Mouse (Mus musculus): Measurements from ENCODE around the gene Zfp13. TPM values are rescaled to one million over a fixed set of nuclear protein-coding genes. Genes with fewer than 3 reads are reported as not detected.

The Zfp13 gene
- 28.4 and 29.4 TPM in 2 replicates for polyA plus RNA-seq (2015; fragmentation: Nextera tagmentation; extraction: Ambion mirVana)

DNA sequence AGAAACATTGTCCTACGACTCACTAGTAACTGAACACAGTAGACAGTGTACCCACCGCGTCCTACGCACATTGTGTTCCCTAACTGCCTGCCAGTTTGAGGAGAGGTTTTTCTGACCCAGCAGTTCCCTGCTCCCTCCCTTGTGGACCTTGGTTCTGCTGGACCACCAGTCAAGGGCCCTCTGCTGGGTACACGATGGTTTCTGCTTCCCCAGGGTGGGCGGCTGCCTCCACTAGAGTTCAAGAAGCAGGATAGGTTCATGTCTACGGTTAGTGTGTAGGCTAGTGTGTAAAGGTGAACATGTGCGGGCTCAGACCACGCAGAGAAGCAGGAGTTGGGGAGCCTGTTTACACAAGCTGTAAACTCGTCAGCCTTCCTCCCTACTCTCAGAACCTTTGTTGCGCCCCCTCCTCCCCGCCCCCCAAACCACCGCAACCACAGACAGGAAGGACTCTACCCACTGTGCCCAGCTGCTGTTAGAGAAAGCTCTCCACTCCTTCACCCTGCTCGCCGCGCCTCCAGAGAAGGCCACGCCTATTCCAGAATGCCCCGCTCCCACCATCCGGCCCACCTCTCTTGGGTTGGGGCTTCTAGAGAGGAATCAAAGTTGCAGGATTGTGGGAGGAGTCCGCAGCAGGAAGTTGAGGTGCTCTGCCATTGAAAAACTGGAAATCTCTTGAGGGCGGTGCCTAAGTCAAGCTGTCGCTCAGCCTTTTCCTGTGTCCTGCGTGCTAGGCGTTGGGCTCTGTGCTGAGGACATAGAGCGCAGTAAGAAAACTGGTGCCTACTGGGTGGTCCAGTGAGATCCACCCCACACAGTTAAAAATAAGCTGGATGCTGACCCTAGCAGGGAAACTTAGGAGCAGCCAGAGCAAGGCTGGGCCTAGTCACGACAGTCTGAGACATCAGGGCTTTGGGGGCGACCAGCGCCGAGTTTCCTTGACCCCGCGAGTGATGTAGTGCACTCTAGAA lies at the start of gene Zfp13:
Gene Zfp13 (minus strand): TSS at position 906 of the 971 bp plus-strand sequence.
- 11% methylated on average over 30 of the region's 31 CpGs for WGBS
- Histone ChIP-seq H3K9ac (ENCODE audit: low read depth, low read length) (peak within 1 kb of the TSS; percentile 39), H3K9me3 (replicated peaks; ENCODE audit: control insufficient read depth, low read length, poor library complexity, severe bottlenecking) (no peaks in the 10 kb centered on the region), H3K4me3 (ENCODE audit: low read depth, low read length) (peak within 1 kb of the TSS; percentile 37), H3K36me3 (ENCODE audit: control insufficient read depth, insufficient read depth, low read length) (no peaks in the 10 kb centered on the region), H3K4me2 (ENCODE audit: low read length) (peak within 1 kb of the TSS; percentile 52), H3K27me3 (ENCODE audit: control insufficient read depth, insufficient read depth, low read depth, low read length) (no peaks in the 10 kb centered on the region), H3K4me1 (ENCODE audit: control insufficient read depth, insufficient read depth, low read length) (peaks cover 3% of the 10 kb centered on the region; the same call in 1 of the 2 replicates), H3K27ac (ENCODE audit: low read length) (peak within 1 kb of the TSS; percentile 56)
- ATAC-seq = peak; percentile 92

DNA sequence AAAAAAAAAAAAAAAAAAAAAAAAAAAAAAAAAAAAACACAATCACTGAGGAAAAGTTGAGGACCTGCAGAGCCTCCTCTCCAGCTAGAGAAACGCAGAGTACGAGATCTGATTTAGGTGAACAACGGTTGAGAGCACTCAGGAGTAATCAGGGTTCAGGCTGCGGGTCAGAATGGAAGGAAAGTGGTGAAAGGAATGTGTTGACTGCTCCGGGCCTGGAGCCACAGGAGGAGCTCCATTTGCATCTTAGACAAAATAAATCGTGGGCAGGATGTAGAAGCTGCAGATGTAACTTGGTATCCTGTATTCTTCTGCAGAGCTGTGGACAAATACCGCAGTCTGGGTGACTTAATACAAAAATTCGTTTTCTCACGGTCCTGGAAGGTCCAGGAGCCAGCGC lies 46.6 kb upstream of the Zfp13 start:
- Histone ChIP-seq H3K27me3 (ENCODE audit: control insufficient read depth, insufficient read depth, low read depth, low read length) (peaks cover 22% of the 10 kb centered on the region), H3K4me1 (ENCODE audit: control insufficient read depth, insufficient read depth, low read length) (peaks cover 6% of the 10 kb centered on the region), H3K9me3 (replicated peaks; ENCODE audit: control insufficient read depth, low read length, poor library complexity, severe bottlenecking) (no peaks in the 10 kb centered on the region), H3K4me3 (ENCODE audit: low read depth, low read length) (no peak overlapping the region), H3K36me3 (ENCODE audit: control insufficient read depth, insufficient read depth, low read length) (no peaks in the 10 kb centered on the region), H3K4me2 (ENCODE audit: low read length) (no peak overlapping the region), H3K27ac (ENCODE audit: low read length) (no peak overlapping the region), H3K9ac (ENCODE audit: low read depth, low read length) (no peak overlapping the region)
- no peak for ATAC-seq
- whole genome bisulfite sequencing = 31% methylated on average over 10 of the region's 10 CpGs

DNA sequence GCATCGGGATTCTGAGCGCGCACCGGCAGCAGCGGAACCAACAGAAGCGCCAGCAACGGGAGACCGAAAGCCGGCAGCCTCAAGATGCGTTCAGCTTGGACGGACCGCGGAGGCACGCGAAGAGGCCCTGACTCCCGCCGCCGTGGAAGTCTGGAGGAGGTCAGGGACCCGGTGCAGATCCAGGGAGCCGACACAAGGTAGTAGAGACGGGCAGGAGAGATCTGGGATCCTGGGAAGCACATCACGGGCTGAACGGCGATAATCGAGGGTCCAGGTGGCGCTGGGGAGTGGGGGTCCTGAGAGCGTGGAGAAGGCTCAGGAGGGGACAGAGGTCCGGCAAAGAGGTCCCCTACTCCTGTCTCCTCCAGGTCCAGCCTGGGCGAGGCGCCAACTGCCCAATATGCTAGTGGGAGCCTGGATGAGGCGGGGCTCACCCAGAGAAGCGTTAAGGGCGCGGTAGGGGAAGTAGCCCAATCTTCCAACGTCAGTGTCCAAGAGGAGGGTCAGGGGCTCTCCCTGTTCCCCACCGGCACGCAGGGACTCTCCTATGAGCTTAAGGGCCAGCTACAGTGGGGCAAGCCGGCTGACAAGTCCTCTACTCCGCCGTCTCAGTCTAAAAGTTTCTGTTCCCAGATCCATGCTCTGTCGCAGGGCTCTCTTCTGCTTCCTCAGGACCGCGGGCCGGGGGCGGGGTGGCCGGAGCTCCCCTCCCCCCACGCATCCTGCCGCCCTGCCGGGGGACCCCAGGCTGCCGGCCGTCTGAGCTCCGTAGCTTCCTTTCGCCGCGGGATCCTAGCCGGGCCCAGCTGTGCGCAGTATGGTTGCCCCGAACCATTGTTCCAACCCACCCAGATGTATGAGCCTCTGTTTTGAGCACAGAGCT lies 45.6 kb upstream of the Zfp13 start, which contains the start of gene Mmp25:
Gene Mmp25 (minus strand): TSS at position 665 of the 883 bp plus-strand sequence.
- Histone ChIP-seq H3K27me3 (ENCODE audit: control insufficient read depth, insufficient read depth, low read depth, low read length) (peaks cover 22% of the 10 kb centered on the region), H3K4me3 (ENCODE audit: low read depth, low read length) (peak within 1 kb of the TSS; percentile 42), H3K9me3 (replicated peaks; ENCODE audit: control insufficient read depth, low read length, poor library complexity, severe bottlenecking) (no peaks in the 10 kb centered on the region), H3K4me2 (ENCODE audit: low read length) (peak within 1 kb of the TSS; percentile 69), H3K27ac (ENCODE audit: low read length) (no peak within 1 kb of the TSS), H3K9ac (ENCODE audit: low read depth, low read length) (peak within 1 kb of the TSS; percentile 53), H3K4me1 (ENCODE audit: control insufficient read depth, insufficient read depth, low read length) (peaks cover 6% of the 10 kb centered on the region), H3K36me3 (ENCODE audit: control insufficient read depth, insufficient read depth, low read length) (no peaks in the 10 kb centered on the region)
- ATAC-seq = no peak
- under 1% methylated on average over 58 of the region's 58 CpGs for WGBS

DNA sequence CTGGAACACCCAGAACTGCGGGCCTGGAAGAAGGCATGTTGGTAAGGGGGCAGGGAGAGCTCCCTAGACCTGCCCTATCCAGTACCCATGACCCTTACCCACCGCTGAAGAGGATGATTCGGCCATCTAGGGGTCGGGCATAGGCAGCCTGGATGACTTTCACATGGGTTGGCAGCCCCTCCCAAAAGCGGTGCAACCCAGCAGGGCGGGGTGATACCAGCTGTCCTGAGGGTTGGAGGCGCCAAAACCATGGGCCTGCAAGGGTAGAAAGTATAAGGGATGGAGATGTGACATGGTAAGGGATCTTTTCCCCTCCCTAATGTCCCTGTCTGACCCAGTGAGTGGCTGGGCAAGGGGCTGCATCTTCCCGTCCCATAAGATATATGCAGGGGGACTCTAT lies 32.0 kb upstream of the Zfp13 start:
- H3K36me3 ChIP-seq (ENCODE audit: control insufficient read depth, insufficient read depth, low read length) = no peaks in the 10 kb centered on the region
- H3K4me3 ChIP-seq (ENCODE audit: low read depth, low read length) = no peak overlapping the region
- 86% methylated on average over 8 of the region's 8 CpGs for WGBS
- H3K9me3 ChIP-seq (replicated peaks; ENCODE audit: control insufficient read depth, low read length, poor library complexity, severe bottlenecking) = no peaks in the 10 kb centered on the region
- no peak overlapping the region for H3K9ac ChIP-seq (ENCODE audit: low read depth, low read length)
- H3K27me3 ChIP-seq (ENCODE audit: control insufficient read depth, insufficient read depth, low read depth, low read length) = no peaks in the 10 kb centered on the region; the same call in 1 of the 2 replicates
- 0 out of 2 replicates have a peak, but pooled peaks cover 5% of the 10 kb centered on the region for H3K4me1 ChIP-seq (ENCODE audit: control insufficient read depth, insufficient read depth, low read length)
- ATAC-seq = no peak
- no peak overlapping the region for H3K27ac ChIP-seq (ENCODE audit: low read length)
- no peak overlapping the region for H3K4me2 ChIP-seq (ENCODE audit: low read length)

DNA sequence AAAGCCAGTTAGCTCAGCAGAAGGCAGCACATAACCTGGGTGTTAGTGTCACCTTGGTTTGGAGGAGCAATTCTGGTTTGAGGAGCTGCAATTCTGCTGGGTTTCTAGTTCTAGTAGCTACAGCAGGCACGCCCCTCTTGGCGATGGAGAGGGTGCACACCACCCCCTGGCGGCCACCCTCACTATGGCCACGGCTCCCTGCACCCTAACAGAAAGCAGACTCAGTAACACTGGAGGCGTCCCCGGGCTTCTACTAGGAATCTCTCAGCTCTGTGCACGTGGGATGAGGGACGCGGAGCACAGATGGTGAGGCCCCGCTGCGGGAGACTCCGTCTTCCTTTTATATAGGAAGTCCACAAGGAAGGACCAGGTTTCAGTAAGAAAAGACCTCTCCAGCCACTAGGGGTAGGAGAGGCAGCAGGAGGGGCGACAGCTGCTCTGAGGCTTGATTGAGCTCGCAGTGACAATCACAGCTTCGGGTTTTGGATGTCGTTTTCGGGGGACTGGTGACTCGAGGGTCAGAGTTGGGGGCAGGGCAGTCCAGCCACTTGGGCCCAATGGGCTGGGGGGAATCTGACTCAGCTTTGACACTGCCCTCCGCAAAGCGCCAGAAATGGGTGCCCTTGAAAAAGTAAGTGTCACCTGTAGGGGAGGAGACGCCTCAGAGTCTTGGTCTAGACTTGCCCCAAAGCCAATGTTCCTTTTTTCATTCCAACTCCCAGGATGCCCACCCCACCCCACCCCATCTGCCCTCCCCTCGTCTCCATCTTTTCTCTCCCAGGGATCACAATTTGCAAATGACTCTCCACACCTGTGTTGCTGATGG lies 31.1 kb upstream of the Zfp13 start:
- 16% methylated on average over 22 of the region's 22 CpGs for WGBS
- Histone ChIP-seq H3K4me2 (ENCODE audit: low read length) (peak overlapping the region; percentile 47), H3K4me3 (ENCODE audit: low read depth, low read length) (no peak overlapping the region), H3K36me3 (ENCODE audit: control insufficient read depth, insufficient read depth, low read length) (no peaks in the 10 kb centered on the region), H3K4me1 (ENCODE audit: control insufficient read depth, insufficient read depth, low read length) (0 out of 2 replicates have a peak, but pooled peaks cover 5% of the 10 kb centered on the region), H3K27ac (ENCODE audit: low read length) (no peak overlapping the region), H3K9ac (ENCODE audit: low read depth, low read length) (peak overlapping the region; percentile 43; the same call in 1 of the 2 replicates), H3K9me3 (replicated peaks; ENCODE audit: control insufficient read depth, low read length, poor library complexity, severe bottlenecking) (no peaks in the 10 kb centered on the region), H3K27me3 (ENCODE audit: control insufficient read depth, insufficient read depth, low read depth, low read length) (no peaks in the 10 kb centered on the region; the same call in 1 of the 2 replicates)
- ATAC-seq = peak; percentile 90

DNA sequence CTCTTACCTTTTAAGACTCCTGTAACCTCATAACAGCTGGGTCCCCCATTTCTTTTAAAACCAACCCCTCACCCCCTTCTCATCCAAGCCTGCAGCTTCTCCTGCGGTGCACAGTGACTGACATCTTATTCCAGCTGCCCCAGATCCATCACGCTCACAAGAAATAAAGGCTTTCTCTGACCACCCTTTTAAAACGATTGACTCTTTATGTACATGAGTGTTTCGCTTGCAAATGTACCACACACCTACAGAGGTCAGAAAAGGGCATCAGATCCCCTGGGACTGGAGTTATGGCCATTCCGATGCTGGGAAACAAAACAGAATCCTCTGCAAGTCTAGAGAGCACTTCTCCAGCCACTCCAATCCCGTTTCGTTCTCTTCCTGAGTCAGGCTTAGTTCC lies 28.5 kb upstream of the Zfp13 start:
- Histone ChIP-seq H3K9ac (ENCODE audit: low read depth, low read length) (no peak overlapping the region), H3K4me2 (ENCODE audit: low read length) (no peak overlapping the region), H3K9me3 (replicated peaks; ENCODE audit: control insufficient read depth, low read length, poor library complexity, severe bottlenecking) (no peaks in the 10 kb centered on the region), H3K4me3 (ENCODE audit: low read depth, low read length) (no peak overlapping the region), H3K27ac (ENCODE audit: low read length) (no peak overlapping the region), H3K4me1 (ENCODE audit: control insufficient read depth, insufficient read depth, low read length) (0 out of 2 replicates have a peak, but pooled peaks cover 5% of the 10 kb centered on the region), H3K27me3 (ENCODE audit: control insufficient read depth, insufficient read depth, low read depth, low read length) (no peaks in the 10 kb centered on the region; the same call in 1 of the 2 replicates), H3K36me3 (ENCODE audit: control insufficient read depth, insufficient read depth, low read length) (no peaks in the 10 kb centered on the region)
- ATAC-seq = no peak
- WGBS = 31% methylated on average over 7 of the region's 7 CpGs

DNA sequence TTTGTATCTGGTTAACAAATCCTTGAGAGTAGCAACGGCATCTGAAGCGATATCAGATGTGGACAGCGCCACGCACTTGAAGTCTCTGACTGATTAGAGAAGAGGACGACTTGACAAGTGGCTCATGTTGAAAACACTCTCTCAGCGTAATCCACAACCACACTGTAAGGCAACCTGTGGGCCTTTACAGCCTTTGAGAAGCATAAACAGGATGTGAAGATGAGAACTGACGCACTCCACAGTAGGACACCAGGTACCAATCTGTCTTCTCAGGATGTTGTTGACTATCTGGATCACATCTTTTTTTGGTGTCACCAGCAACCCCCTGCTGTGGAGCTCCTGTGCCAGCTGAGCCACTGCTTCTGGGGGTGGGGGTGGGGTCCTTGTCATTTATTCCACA lies 21.1 kb upstream of the Zfp13 start:
- WGBS = 90% methylated on average over 7 of the region's 7 CpGs

DNA sequence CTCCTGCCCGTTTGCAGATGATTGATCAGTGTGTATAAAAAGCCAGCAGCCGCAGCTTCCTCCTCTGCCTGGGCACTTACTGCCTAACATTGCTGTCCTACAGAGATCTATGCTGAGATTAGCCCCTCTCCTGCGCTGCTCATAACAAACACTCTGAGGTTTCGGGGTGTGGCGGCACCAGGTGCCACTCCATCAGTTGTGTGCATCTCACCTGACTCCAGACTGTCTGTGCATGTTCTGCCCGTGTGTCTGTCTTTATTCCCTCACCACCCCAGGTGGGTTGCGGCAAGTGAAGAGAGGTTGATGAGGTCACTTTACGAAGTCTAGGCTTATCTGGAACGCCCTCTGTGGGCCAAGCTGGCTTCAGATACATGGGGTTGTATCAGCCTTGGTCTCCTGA lies 17.8 kb upstream of the Zfp13 start:
- no peak for ATAC-seq
- H3K9me3 ChIP-seq (replicated peaks; ENCODE audit: control insufficient read depth, low read length, poor library complexity, severe bottlenecking) = no peaks in the 10 kb centered on the region
- H3K27ac ChIP-seq (ENCODE audit: low read length) = no peak overlapping the region
- H3K27me3 ChIP-seq (ENCODE audit: control insufficient read depth, insufficient read depth, low read depth, low read length) = no peaks in the 10 kb centered on the region; the same call in 1 of the 2 replicates
- WGBS = 72% methylated on average over 9 of the region's 9 CpGs
- H3K4me3 ChIP-seq (ENCODE audit: low read depth, low read length) = no peak overlapping the region
- H3K9ac ChIP-seq (ENCODE audit: low read depth, low read length) = no peak overlapping the region
- no peak overlapping the region for H3K4me2 ChIP-seq (ENCODE audit: low read length)
- H3K4me1 ChIP-seq (ENCODE audit: control insufficient read depth, insufficient read depth, low read length) = no peaks in the 10 kb centered on the region
- no peaks in the 10 kb centered on the region for H3K36me3 ChIP-seq (ENCODE audit: control insufficient read depth, insufficient read depth, low read length)

More for the DNA sequence above, 21.1 kb upstream of the Zfp13 start:
- Histone ChIP-seq H3K4me2 (ENCODE audit: low read length) (no peak overlapping the region), H3K36me3 (ENCODE audit: control insufficient read depth, insufficient read depth, low read length) (no peaks in the 10 kb centered on the region), H3K27ac (ENCODE audit: low read length) (no peak overlapping the region), H3K27me3 (ENCODE audit: control insufficient read depth, insufficient read depth, low read depth, low read length) (no peaks in the 10 kb centered on the region; the same call in 1 of the 2 replicates), H3K4me3 (ENCODE audit: low read depth, low read length) (no peak overlapping the region), H3K9ac (ENCODE audit: low read depth, low read length) (no peak overlapping the region), H3K9me3 (replicated peaks; ENCODE audit: control insufficient read depth, low read length, poor library complexity, severe bottlenecking) (no peaks in the 10 kb centered on the region), H3K4me1 (ENCODE audit: control insufficient read depth, insufficient read depth, low read length) (no peaks in the 10 kb centered on the region)
- no peak for ATAC-seq
